Mouse (Mus musculus) heart, postnatal 36 days (tissue): Measurements from ENCODE around the gene Gm6408. TPM values are rescaled to one million over a fixed set of nuclear protein-coding genes. Genes with fewer than 3 reads are reported as not detected.

Source experiments
- total RNA-seq, 2 experiments: library from RNA; stranded (reverse); gene quantifications; 2 replicates each; pipeline ENCODE4 v1.2.3; 2021

Gm6408 gene
- total RNA-seq, 2 experiments from 2014 or later: not detected

Other genes starting within 250 kb of the Gm6408 start
- under 1 TPM; 0.54 to 0.58 TPM for gene Wasf3, start 97.0 kb upstream of the Gm6408 start, total RNA-seq
- not detected for gene Gm6370, start 9.4 kb downstream of the Gm6408 start, total RNA-seq
- not detected for gene 4930449I24Rik, start 20.4 kb downstream of the Gm6408 start, total RNA-seq
- gene Gm3402, start 32.2 kb downstream of the Gm6408 start, total RNA-seq: not detected
- not detected for gene Gm3404, start 43.8 kb downstream of the Gm6408 start, total RNA-seq
- not detected for gene Gm3409, start 55.7 kb downstream of the Gm6408 start, total RNA-seq
- not detected for gene Gm3415, start 74.2 kb downstream of the Gm6408 start, total RNA-seq
- not detected for gene Gpr12, start 103.3 kb downstream of the Gm6408 start, total RNA-seq